Mouse (Mus musculus): Measurements from ENCODE around the gene Sema4b.

- TF ChIP-seq ZNF384 (IDR thresholded peaks at IDR 0.05; ENCODE audit: low read depth, low read length) (no peak), TCF12 (IDR thresholded peaks at IDR 0.05; ENCODE audit: low read depth, low read length) (no peak), EP300 (IDR thresholded peaks at IDR 0.05; ENCODE audit: low read depth in 1 of 2, low read length in 2 of 2) (no peak), NRF1 (IDR thresholded peaks at IDR 0.05; ENCODE audit: insufficient read depth, low read depth, low read length, poor library complexity, severe bottlenecking) (no peak), CTCF (IDR thresholded peaks at IDR 0.05 in 2 of 3, conservative IDR thresholded peaks at IDR 0.05 in 1 of 3; ENCODE audit: control insufficient read depth in 1 of 3, insufficient read depth in 1 of 3, low read depth in 2 of 3, low read length in 3 of 3, poor library complexity in 1 of 3, severe bottlenecking in 1 of 3) (no peak), POLR2AphosphoS2 (IDR thresholded peaks at IDR 0.05; ENCODE audit: low read length) (no peak), POLR2A (IDR thresholded peaks at IDR 0.05; ENCODE audit: control insufficient read depth in 1 of 2, insufficient read depth in 1 of 2, low read depth in 1 of 2, low read length in 2 of 2, poor library complexity in 1 of 2) (no peak), MAFK (IDR thresholded peaks at IDR 0.05; ENCODE audit: borderline replicate concordance, low read depth, low read length) (no peak), BHLHE40 (IDR thresholded peaks at IDR 0.05; ENCODE audit: borderline replicate concordance, low read depth, low read length) (no peak)
Measured at GRCm38 (mm10) chr7:80184968-80185367, 1.7 kb upstream of the Sema4b start.

Measured in MEL (cell line).